ENCODE assay signal across 8 mouse cellular contexts in genomic region chr16:96081742-96082241, GRCm38 (mm10). TPM values are rescaled to one million over a fixed set of nuclear protein-coding genes. Genes with fewer than 3 reads are reported as not detected.
DNase-seq lines count a peak whose midpoint lies in the region; ATAC-seq and TF ChIP-seq lines count a peak whose summit lies in the region.

No protein-coding gene starts in this region.

- peak overlapping the region; percentile 63 for H3K27ac ChIP-seq in thymus, adult 2 months (ENCODE audit: control insufficient read depth, insufficient read depth, low read length)
- H3K27ac ChIP-seq in heart, embryonic 13.5 days (replicated peaks) = peak overlapping the region; percentile 96
- H3K27ac ChIP-seq in left cerebral cortex, adult 2 months = peak overlapping the region; percentile 97
- H3K27ac ChIP-seq in stomach, embryonic 16.5 days (ENCODE audit: low read length) = peak overlapping the region; percentile 97

- TF ChIP-seq CTCF in thymus, adult 2 months (IDR thresholded peaks at IDR 0.05; ENCODE audit: borderline replicate concordance, control insufficient read depth, extremely low read depth, insufficient read depth, low read length, poor library complexity) = 0 out of 2 replicates have a peak, but pooled peaks have one; percentile 11
- no peak for TF ChIP-seq CTCF in left cerebral cortex, adult 2 months (IDR thresholded peaks at IDR 0.05)

- H3K36me3 ChIP-seq in thymus, adult 2 months (ENCODE audit: control insufficient read depth, insufficient read depth, low read length) = 0 out of 2 replicates have a peak, but pooled peaks cover 3% of the 10 kb centered on the region
- peaks cover 43% of the 10 kb centered on the region for H3K36me3 ChIP-seq in heart, embryonic 13.5 days
- peaks cover 4% of the 10 kb centered on the region; the same call in 1 of the 2 replicates for H3K36me3 ChIP-seq in stomach, embryonic 16.5 days (ENCODE audit: control insufficient read depth, insufficient read depth, low read length)

- no peak for TF ChIP-seq POLR2A in thymus, adult 2 months (IDR thresholded peaks at IDR 0.05; ENCODE audit: control insufficient read depth, extremely low read depth, insufficient read depth, low read length, poor library complexity)

- H3K4me1 ChIP-seq in thymus, adult 2 months (replicated peaks; ENCODE audit: control insufficient read depth, insufficient read depth, low read length) = peaks cover 37% of the 10 kb centered on the region
- peaks cover 33% of the 10 kb centered on the region for H3K4me1 ChIP-seq in heart, embryonic 13.5 days
- peaks cover 11% of the 10 kb centered on the region for H3K4me1 ChIP-seq in stomach, embryonic 16.5 days (ENCODE audit: control insufficient read depth, insufficient read depth, low read length)

- 1% methylated on average over 60 of the region's 68 CpGs for WGBS in thymus, adult 2 months
- under 1% methylated on average over 62 of the region's 68 CpGs for WGBS in heart, embryonic 13.5 days
- under 1% methylated on average over 58 of the region's 68 CpGs for WGBS in stomach, embryonic 16.5 days

- peak overlapping the region; percentile 95 for H3K4me3 ChIP-seq in thymus, adult 2 months (ENCODE audit: control insufficient read depth, insufficient read depth, low read length)
- peak overlapping the region; percentile 86 for H3K4me3 ChIP-seq in heart, embryonic 13.5 days
- peak overlapping the region; percentile 89 for H3K4me3 ChIP-seq in left cerebral cortex, adult 2 months
- peak overlapping the region; percentile 84 for H3K4me3 ChIP-seq in stomach, embryonic 16.5 days (replicated peaks; ENCODE audit: low read length)

- ATAC-seq in heart, embryonic 13.5 days (ENCODE audit: extremely low read depth, insufficient number of reproducible peaks, low FRiP score, low TSS enrichment) = peak; percentile 2; the same call in 1 of the 2 replicates
- peak; percentile 12 for ATAC-seq in stomach, embryonic 16.5 days (ENCODE audit: insufficient read depth, low FRiP score)

- H3K4me2 ChIP-seq in heart, embryonic 13.5 days = peak overlapping the region; percentile 76
- peak overlapping the region; percentile 77 for H3K4me2 ChIP-seq in stomach, embryonic 16.5 days (ENCODE audit: low read depth, low read length)

- no peaks in the 10 kb centered on the region for H3K27me3 ChIP-seq in thymus, adult 2 months (ENCODE audit: control insufficient read depth, insufficient read depth, low read length)
- H3K27me3 ChIP-seq in heart, embryonic 13.5 days (replicated peaks) = no peaks in the 10 kb centered on the region
- H3K27me3 ChIP-seq in stomach, embryonic 16.5 days (ENCODE audit: control insufficient read depth, insufficient read depth, low read length) = no peaks in the 10 kb centered on the region

- H3K9me3 ChIP-seq in heart, embryonic 13.5 days = no peaks in the 10 kb centered on the region
- H3K9me3 ChIP-seq in stomach, embryonic 16.5 days (replicated peaks; ENCODE audit: control insufficient read depth, low read length) = no peaks in the 10 kb centered on the region

- no peak for DNase-seq in thymus, adult 2 months
- DNase-seq in thymus, postnatal 36 days = no peak
- peak; percentile 82 for DNase-seq in cerebellum, adult 11-12 months
- peak in 1 of 2 experiments; percentile 59 for DNase-seq in left cerebral cortex, adult 2 months (ENCODE audit: extremely low spot score in 1 of 2, low spot score in 2 of 2)
- DNase-seq in lung, postnatal 36 days = peak; percentile 34
- no peak for DNase-seq in retina, embryonic 14.5 days (ENCODE audit: low spot score)

- peak overlapping the region; percentile 99 for H3K9ac ChIP-seq in heart, embryonic 13.5 days
- H3K9ac ChIP-seq in stomach, embryonic 16.5 days (ENCODE audit: low read length) = peak overlapping the region; percentile 98

- intact Hi-C loops in left cerebral cortex, adult 2 months (cut with DNase I) = loop anchor here (2.0 kb wide), 1 partner anchor 63 kb away; the partner anchor contains the start of gene Wrb

RNA-seq across cellular contexts. Expression of gene Brwd1, which starts 0.5 kb away (rescaled TPM):
- polyA plus RNA-seq in thymus, adult 2 months (2012; rRNA removed) = 48.5 and 62.1 TPM in 2 replicates
- polyA plus RNA-seq in heart, embryonic 13.5 days (2015; fragmentation: Nextera tagmentation; extraction: Ambion mirVana) = 71.1 and 72.1 TPM in 2 replicates
- total RNA-seq in left cerebral cortex, adult 2 months (2021) = 100 to 1,000 TPM; 164 to 167 TPM
- 68.6 and 70.0 TPM in 2 replicates for polyA plus RNA-seq in stomach, embryonic 16.5 days (2015; fragmentation: Nextera tagmentation; extraction: Ambion mirVana)

RNA-seq across cellular contexts. Expression of gene Hmgn1, which starts 45.7 kb away (rescaled TPM):
- 28.5 and 31.4 TPM in 2 replicates for polyA plus RNA-seq in thymus, adult 2 months (2012; rRNA removed)
- polyA plus RNA-seq in heart, embryonic 13.5 days (2015; fragmentation: Nextera tagmentation; extraction: Ambion mirVana) = 348 and 374 TPM in 2 replicates
- 10 to 100 TPM; 49.5 to 61.2 TPM for total RNA-seq in left cerebral cortex, adult 2 months (2021)
- 480 and 562 TPM in 2 replicates for polyA plus RNA-seq in stomach, embryonic 16.5 days (2015; fragmentation: Nextera tagmentation; extraction: Ambion mirVana)

Comparison
In these comparisons a context has a peak if more than half of its experiments do, and no peak if none do; other contexts are left out.
1. DNase-seq: peak in cerebellum, adult 11-12 months (single experiment) and lung, postnatal 36 days (single experiment); none in thymus, adult 2 months (single experiment), thymus, postnatal 36 days (0 of 2) and retina, embryonic 14.5 days (single experiment).
2. RNA of gene Hmgn1, which starts 45.7 kb away (polyA plus RNA-seq): 480 to 562 TPM in stomach, embryonic 16.5 days and 348 to 374 TPM in heart, embryonic 13.5 days; 28.5 to 31.4 TPM in thymus, adult 2 months; every median in the first group is over 10 times any median in the second.
3. Peak in every context shown above with its lines, with median percentiles within 50 percentile points of each other: H3K27ac ChIP-seq and H3K4me3 ChIP-seq.